ENCODE assay signal across 22 mouse cellular contexts in the genomic region with DNA sequence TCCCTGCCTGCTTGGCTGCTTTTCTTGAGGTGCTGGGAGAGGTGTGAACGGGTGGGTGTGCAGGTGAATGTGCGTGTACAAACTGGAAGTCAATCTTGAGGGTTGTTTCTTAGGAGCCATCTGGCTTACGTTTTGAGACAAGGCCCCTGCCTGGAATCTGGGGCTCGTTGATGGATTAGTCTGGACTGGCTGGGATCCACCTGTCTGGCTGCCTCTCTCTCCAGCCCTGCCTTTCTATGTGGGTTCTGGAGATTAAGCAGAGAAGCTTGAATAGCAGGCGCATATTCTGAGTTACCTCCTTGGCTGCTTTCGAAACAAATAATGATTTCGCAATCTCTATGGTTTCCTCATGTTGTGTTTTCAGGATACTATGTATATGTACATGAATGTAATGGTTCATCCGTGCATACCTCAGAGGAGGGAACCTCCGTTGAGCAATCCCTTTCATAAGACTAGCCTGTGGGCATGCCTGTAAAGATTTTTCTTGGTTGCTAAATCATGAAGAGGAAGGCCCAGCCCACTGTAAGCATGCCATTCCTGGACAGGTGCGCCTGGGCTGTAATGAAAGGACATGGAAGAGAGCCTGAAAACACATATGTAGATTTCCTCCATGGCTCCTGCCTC.
DNase-seq lines count a peak whose midpoint lies in the region; ATAC-seq and TF ChIP-seq lines count a peak whose summit lies in the region.
"Had no signal": no experiment of that assay in that cellular context is flagged by ENCODE, and none has a peak within 500 bp of the region (broad histone marks: within the 10 kb centered on the region; RNA-seq: fewer than 3 reads in every experiment).

No protein-coding gene starts in this region.

- 0 out of 2 replicates have a peak, but pooled peaks cover 9% of the 10 kb centered on the region for H3K27me3 ChIP-seq in embryonic facial prominence, embryonic 14.5 days (replicated peaks; ENCODE audit: control insufficient read depth, insufficient read depth, low read length)
- no peaks in the 10 kb centered on the region for H3K27me3 ChIP-seq in embryonic facial prominence, embryonic 10.5 days (replicated peaks; ENCODE audit: low read depth, poor library complexity, severe bottlenecking)
- no peaks in the 10 kb centered on the region for H3K27me3 ChIP-seq in kidney, embryonic 16.5 days (ENCODE audit: insufficient read depth, low read length)
- H3K27me3 ChIP-seq in intestine, postnatal 0 days (replicated peaks; ENCODE audit: control insufficient read depth, insufficient read depth, low read length) = no peaks in the 10 kb centered on the region
- H3K27me3 ChIP-seq: CH12.LX; embryonic facial prominence, embryonic 15.5 days; midbrain, embryonic 12.5 days; neural tube, embryonic 13.5 days had no signal

- no peak overlapping the region for H3K27ac ChIP-seq in embryonic facial prominence, embryonic 14.5 days (replicated peaks; ENCODE audit: low read depth, low read length)
- no peak overlapping the region for H3K27ac ChIP-seq in embryonic facial prominence, embryonic 10.5 days (replicated peaks)
- no peak overlapping the region for H3K27ac ChIP-seq in kidney, embryonic 16.5 days (ENCODE audit: low read length)
- H3K27ac ChIP-seq in intestine, postnatal 0 days (ENCODE audit: low read depth, low read length) = no peak overlapping the region
- H3K27ac ChIP-seq: embryonic facial prominence, embryonic 15.5 days; heart, embryonic 10.5 days; hindbrain, embryonic 10.5 days; liver, embryonic 14.5 days; midbrain, embryonic 12.5 days; neural tube, embryonic 13.5 days had no signal

- no peak overlapping the region for H3K9ac ChIP-seq in embryonic facial prominence, embryonic 14.5 days (ENCODE audit: low read depth, low read length)
- H3K9ac ChIP-seq in kidney, embryonic 16.5 days (replicated peaks; ENCODE audit: low read length) = no peak overlapping the region
- no peak overlapping the region for H3K9ac ChIP-seq in intestine, postnatal 0 days (ENCODE audit: low read depth, low read length)
- H3K9ac ChIP-seq: embryonic facial prominence, embryonic 15.5 days; liver, embryonic 14.5 days; midbrain, embryonic 12.5 days; neural tube, embryonic 13.5 days had no signal

- H3K4me2 ChIP-seq in embryonic facial prominence, embryonic 14.5 days (ENCODE audit: low read depth, low read length) = no peak overlapping the region
- no peak overlapping the region for H3K4me2 ChIP-seq in kidney, embryonic 16.5 days (replicated peaks; ENCODE audit: low read depth, low read length)
- no peak overlapping the region for H3K4me2 ChIP-seq in intestine, postnatal 0 days (replicated peaks; ENCODE audit: low read depth)
- H3K4me2 ChIP-seq: embryonic facial prominence, embryonic 15.5 days; midbrain, embryonic 12.5 days; neural tube, embryonic 13.5 days had no signal

- H3K4me1 ChIP-seq in embryonic facial prominence, embryonic 14.5 days (ENCODE audit: control insufficient read depth, insufficient read depth, low read length) = no peaks in the 10 kb centered on the region
- peaks cover 12% of the 10 kb centered on the region for H3K4me1 ChIP-seq in embryonic facial prominence, embryonic 10.5 days
- no peaks in the 10 kb centered on the region for H3K4me1 ChIP-seq in kidney, embryonic 16.5 days (ENCODE audit: insufficient read depth, low read length)
- no peaks in the 10 kb centered on the region for H3K4me1 ChIP-seq in intestine, postnatal 0 days (replicated peaks; ENCODE audit: control insufficient read depth, insufficient read depth, low read length)
- H3K4me1 ChIP-seq: embryonic facial prominence, embryonic 15.5 days had no signal

- TF ChIP-seq CTCF in intestine, postnatal 0 days (IDR thresholded peaks at IDR 0.05; ENCODE audit: low read depth) = no peak

- WGBS in embryonic facial prominence, embryonic 14.5 days = 64% methylated on average over 10 of the region's 10 CpGs
- 81% methylated on average over 10 of the region's 10 CpGs for WGBS in embryonic facial prominence, embryonic 10.5 days
- WGBS in kidney, embryonic 16.5 days = 83% methylated on average over 10 of the region's 10 CpGs
- 73% methylated on average over 10 of the region's 10 CpGs for WGBS in intestine, postnatal 0 days

- peak; percentile 40 for DNase-seq in embryonic facial prominence, embryonic 14.5 days (ENCODE audit: low spot score)
- no peak for DNase-seq in embryonic facial prominence, embryonic 10.5 days (ENCODE audit: low spot score)
- DNase-seq in 416B (ENCODE audit: low read depth) = peak; percentile 34
- peak; percentile 92 for DNase-seq in fat pad, adult 2 months (ENCODE audit: extremely low read depth, low read depth, low spot score)
- DNase-seq in lung, postnatal 36 days = peak; percentile 10
- DNase-seq in thymus, postnatal 36 days = no peak
- DNase-seq: adrenal gland, postnatal 36 days; cerebellum, adult 9-10 months; gastrocnemius, postnatal 10 days; kidney, adult 2 months; kidney, postnatal 25 days; left cerebral cortex, postnatal 4 days; right cerebral cortex, adult 18-20 months had no signal

- H3K36me3 ChIP-seq in embryonic facial prominence, embryonic 14.5 days (ENCODE audit: control insufficient read depth, insufficient read depth, low read length) = no peaks in the 10 kb centered on the region
- H3K36me3 ChIP-seq in embryonic facial prominence, embryonic 10.5 days (replicated peaks) = no peaks in the 10 kb centered on the region
- no peaks in the 10 kb centered on the region for H3K36me3 ChIP-seq in kidney, embryonic 16.5 days (ENCODE audit: insufficient read depth, low read length)
- H3K36me3 ChIP-seq in intestine, postnatal 0 days (ENCODE audit: control insufficient read depth, insufficient read depth) = no peaks in the 10 kb centered on the region
- H3K36me3 ChIP-seq: embryonic facial prominence, embryonic 15.5 days; heart, embryonic 10.5 days; hindbrain, embryonic 10.5 days; midbrain, embryonic 12.5 days; neural tube, embryonic 13.5 days had no signal

- no peaks in the 10 kb centered on the region for H3K9me3 ChIP-seq in embryonic facial prominence, embryonic 14.5 days (ENCODE audit: control insufficient read depth, low read length)
- no peaks in the 10 kb centered on the region for H3K9me3 ChIP-seq in embryonic facial prominence, embryonic 10.5 days
- no peaks in the 10 kb centered on the region for H3K9me3 ChIP-seq in kidney, embryonic 16.5 days (ENCODE audit: low read length)
- no peaks in the 10 kb centered on the region for H3K9me3 ChIP-seq in intestine, postnatal 0 days (ENCODE audit: control insufficient read depth)
- H3K9me3 ChIP-seq: embryonic facial prominence, embryonic 15.5 days; heart, embryonic 10.5 days; hindbrain, embryonic 10.5 days; midbrain, embryonic 12.5 days; neural tube, embryonic 13.5 days had no signal

- peak; percentile 61 for ATAC-seq in embryonic facial prominence, embryonic 14.5 days (ENCODE audit: low read depth)
- ATAC-seq in kidney, embryonic 16.5 days (ENCODE audit: low FRiP score, low TSS enrichment) = no peak
- ATAC-seq in intestine, postnatal 0 days = no peak

- no peak overlapping the region for H3K4me3 ChIP-seq in embryonic facial prominence, embryonic 14.5 days (ENCODE audit: low read depth, low read length)
- no peak overlapping the region for H3K4me3 ChIP-seq in embryonic facial prominence, embryonic 10.5 days
- H3K4me3 ChIP-seq in kidney, embryonic 16.5 days (ENCODE audit: low read length) = no peak overlapping the region
- no peak overlapping the region for H3K4me3 ChIP-seq in intestine, postnatal 0 days (ENCODE audit: low read depth, low read length)
- H3K4me3 ChIP-seq: embryonic facial prominence, embryonic 15.5 days; heart, embryonic 10.5 days; hindbrain, embryonic 10.5 days; midbrain, embryonic 12.5 days; neural tube, embryonic 13.5 days had no signal

Comparison
In these comparisons a context has a peak if more than half of its experiments do, and no peak if none do; other contexts are left out.
1. DNase-seq: peak in embryonic facial prominence, embryonic 14.5 days (single experiment), 416B (single experiment), fat pad, adult 2 months (single experiment) and lung, postnatal 36 days (single experiment); none in embryonic facial prominence, embryonic 10.5 days (single experiment) and thymus, postnatal 36 days (0 of 2).